ENCODE assay signal across 8 mouse cellular contexts in genomic region chr3:95891211-95892065, GRCm38 (mm10). TPM values are rescaled to one million over a fixed set of nuclear protein-coding genes. Genes with fewer than 3 reads are reported as not detected.
DNase-seq lines count a peak whose midpoint lies in the region; ATAC-seq and TF ChIP-seq lines count a peak whose summit lies in the region.

Gene BC028528, minus strand, starts transcription at chr3:95892005.

- peak within 1 kb of the TSS; percentile 80 for H3K27ac ChIP-seq in gastrocnemius, adult 2 months
- H3K27ac ChIP-seq in bone marrow, adult 2 months (ENCODE audit: control insufficient read depth, insufficient read depth, low read depth, low read length, poor library complexity), result peak within 1 kb of the TSS; percentile 80
- peak within 1 kb of the TSS; percentile 88 for H3K27ac ChIP-seq in heart, adult 2 months
- H3K27ac ChIP-seq in kidney, postnatal 0 days, result peak within 1 kb of the TSS; percentile 88
- peak within 1 kb of the TSS; percentile 82 for H3K27ac ChIP-seq in macrophage
- peak within 1 kb of the TSS; percentile 86 for H3K27ac ChIP-seq in stomach, embryonic 15.5 days

- no peaks in the 10 kb centered on the region for H3K9me3 ChIP-seq in kidney, postnatal 0 days (replicated peaks; ENCODE audit: low read length)
- no peaks in the 10 kb centered on the region for H3K9me3 ChIP-seq in stomach, embryonic 15.5 days

- peak within 1 kb of the TSS; percentile 55 for H3K9ac ChIP-seq in heart, adult 2 months (ENCODE audit: low read depth, low read length)
- peak within 1 kb of the TSS; percentile 52 for H3K9ac ChIP-seq in kidney, postnatal 0 days (ENCODE audit: low read depth, low read length)
- H3K9ac ChIP-seq in stomach, embryonic 15.5 days, result peak within 1 kb of the TSS; percentile 14; the same call in 1 of the 2 replicates

- 0 out of 2 replicates have a peak, but pooled peaks have one; percentile 13 for TF ChIP-seq EP300 in heart, adult 2 months (IDR thresholded peaks at IDR 0.05; ENCODE audit: insufficient read depth, low read depth, low read length)

- no peak for TF ChIP-seq CTCF in gastrocnemius, adult 2 months (IDR thresholded peaks at IDR 0.05)
- TF ChIP-seq CTCF in bone marrow, adult 2 months (IDR thresholded peaks at IDR 0.05; ENCODE audit: control insufficient read depth, insufficient read depth, low read length), result no peak
- no peak for TF ChIP-seq CTCF in heart, adult 2 months (IDR thresholded peaks at IDR 0.05)
- no peak for TF ChIP-seq CTCF in kidney, postnatal 0 days (IDR thresholded peaks at IDR 0.05; ENCODE audit: low read depth)

- H3K4me2 ChIP-seq in kidney, postnatal 0 days (ENCODE audit: low read length), result peak within 1 kb of the TSS; percentile 54
- H3K4me2 ChIP-seq in stomach, embryonic 15.5 days, result peak within 1 kb of the TSS; percentile 50

- no peak for ATAC-seq in kidney, postnatal 0 days (replicated peaks; ENCODE audit: low FRiP score, low read depth)
- no peak for ATAC-seq in stomach, embryonic 15.5 days (ENCODE audit: insufficient read depth, low FRiP score, low read depth)

- intact Hi-C loops in gastrocnemius, adult 2 months (cut with DNase I), result no loop called here
- intact Hi-C loops in heart, adult 2 months (cut with DNase I), result loop anchor here (2.0 to 5.0 kb wide), 3 partner anchors 61 to 331 kb away; partner anchors contain the start of genes Hist2h2ac and Hist2h2be

- WGBS in bone marrow, adult 2 months, result 8% methylated on average over 12 of the region's 12 CpGs
- 23% methylated on average over 12 of the region's 12 CpGs for WGBS in heart, adult 2 months
- WGBS in kidney, postnatal 0 days, result 17% methylated on average over 12 of the region's 12 CpGs
- WGBS in macrophage (ENCODE audit: missing documents), result 9% methylated on average over 12 of the region's 12 CpGs
- WGBS in stomach, embryonic 15.5 days, result 17% methylated on average over 12 of the region's 12 CpGs

- no peaks in the 10 kb centered on the region for H3K36me3 ChIP-seq in heart, adult 2 months (ENCODE audit: control insufficient read depth, insufficient read depth, low read length)
- H3K36me3 ChIP-seq in kidney, postnatal 0 days (ENCODE audit: insufficient read depth, low read length), result 0 out of 2 replicates have a peak, but pooled peaks cover 3% of the 10 kb centered on the region
- H3K36me3 ChIP-seq in macrophage (ENCODE audit: inconsistent target), result peaks cover 10% of the 10 kb centered on the region
- H3K36me3 ChIP-seq in stomach, embryonic 15.5 days, result no peaks in the 10 kb centered on the region

- H3K4me1 ChIP-seq in bone marrow, adult 2 months (ENCODE audit: control insufficient read depth, insufficient read depth, low read length), result peaks cover 6% of the 10 kb centered on the region
- H3K4me1 ChIP-seq in heart, adult 2 months (ENCODE audit: control insufficient read depth, insufficient read depth, low read length), result peaks cover 15% of the 10 kb centered on the region
- H3K4me1 ChIP-seq in kidney, postnatal 0 days (replicated peaks; ENCODE audit: insufficient read depth, low read length), result peaks cover 22% of the 10 kb centered on the region
- peaks cover 22% of the 10 kb centered on the region for H3K4me1 ChIP-seq in stomach, embryonic 15.5 days

- H3K27me3 ChIP-seq in heart, adult 2 months (ENCODE audit: control insufficient read depth, insufficient read depth, low read length), result no peaks in the 10 kb centered on the region
- H3K27me3 ChIP-seq in kidney, postnatal 0 days (ENCODE audit: insufficient read depth, low read length), result no peaks in the 10 kb centered on the region
- H3K27me3 ChIP-seq in stomach, embryonic 15.5 days (replicated peaks), result no peaks in the 10 kb centered on the region

- 0 out of 2 replicates have a peak, but pooled peaks cover 2% of the 10 kb centered on the region for H3K79me2 ChIP-seq in heart, adult 2 months (replicated peaks; ENCODE audit: control insufficient read depth, insufficient read depth, low read length)
- H3K79me2 ChIP-seq in macrophage (ENCODE audit: inconsistent target), result peaks cover 43% of the 10 kb centered on the region

- no peak for TF ChIP-seq POLR2A in bone marrow, adult 2 months (IDR thresholded peaks at IDR 0.05; ENCODE audit: borderline replicate concordance, control insufficient read depth, low read depth, low read length)
- peak; percentile 80 for TF ChIP-seq POLR2A in heart, adult 2 months (IDR thresholded peaks at IDR 0.05; ENCODE audit: insufficient read depth, low read depth, low read length)

- DNase-seq in gastrocnemius, adult 2 months, result no peak
- DNase-seq in gastrocnemius, postnatal 25 days, result no peak
- peak; percentile 60 to 73 for DNase-seq in heart, adult 2 months
- peak; percentile 88 for DNase-seq in kidney, postnatal 0 days (ENCODE audit: low spot score)
- DNase-seq in cerebellum, adult 9-11 months, result no peak

- peak within 1 kb of the TSS; percentile 50 for H3K4me3 ChIP-seq in gastrocnemius, adult 2 months
- peak within 1 kb of the TSS; percentile 49 for H3K4me3 ChIP-seq in bone marrow, adult 2 months (replicated peaks; ENCODE audit: control insufficient read depth, low read depth, low read length)
- H3K4me3 ChIP-seq in heart, adult 2 months, result peak within 1 kb of the TSS; percentile 48
- H3K4me3 ChIP-seq in kidney, postnatal 0 days (replicated peaks; ENCODE audit: low read depth, low read length), result peak within 1 kb of the TSS; percentile 28
- H3K4me3 ChIP-seq in macrophage (ENCODE audit: inconsistent target), result peak within 1 kb of the TSS; percentile 52
- H3K4me3 ChIP-seq in stomach, embryonic 15.5 days (replicated peaks), result peak within 1 kb of the TSS; percentile 35

RNA-seq across cellular contexts. Expression of gene BC028528, which starts in this region (rescaled TPM):
- total RNA-seq in gastrocnemius, adult 2 months (2021), result 1 to 10 TPM; 1.4 to 2.1 TPM
- total RNA-seq in gastrocnemius, postnatal 25 days (2021), result 1 to 10 TPM; 2.8 to 3.7 TPM
- 4.6 and 18.9 TPM in 2 replicates for polyA plus RNA-seq in bone marrow, adult 2 months (2011; ENCODE audit: insufficient read depth, insufficient read length, low replicate concordance, missing spikeins)
- 1 to 10 TPM; 8.5 to 9.0 TPM for total RNA-seq in heart, adult 2 months (2021)
- polyA plus RNA-seq in heart, adult 2 months (2012; rRNA removed), result 14.5 and 29.8 TPM in 2 replicates
- 24.0 and 27.1 TPM in 2 replicates for polyA plus RNA-seq in kidney, postnatal 0 days (2015; fragmentation: Nextera tagmentation; extraction: Ambion mirVana)
- total RNA-seq in macrophage (2018; cell fraction: chromatin; rRNA removed), result 100 to 1,000 TPM in 2 of 26 experiments, 10 to 100 TPM in 20, 1 to 10 TPM in 4; 7.0 to 117 (median 35.0) TPM
- 100 to 1,000 TPM in 8 of 26 experiments, 10 to 100 TPM in 18; 53.3 to 117 (median 81.4) TPM for total RNA-seq in macrophage (2018; cell fraction: cytosol; rRNA removed)
- 10 to 100 TPM; 11.3 to 86.8 (median 43.9) TPM for total RNA-seq in macrophage (2018; cell fraction: nucleus; rRNA removed)
- 76.4 to 139 TPM (median 117 TPM) in 3 replicates for polyA plus RNA-seq in macrophage (2018)
- 25.2 and 26.7 TPM in 2 replicates for polyA plus RNA-seq in stomach, embryonic 15.5 days (2015; fragmentation: Nextera tagmentation; extraction: Ambion mirVana)

Comparison
In these comparisons a context has a peak if more than half of its experiments do, and no peak if none do; other contexts are left out.
1. DNase-seq: peak in heart, adult 2 months (2 of 2) and kidney, postnatal 0 days (single experiment); none in gastrocnemius, adult 2 months (single experiment), gastrocnemius, postnatal 25 days (single experiment) and cerebellum, adult 9-11 months (single experiment).
2. Peak in every context shown above with its lines, with median percentiles within 50 percentile points of each other: H3K27ac ChIP-seq, H3K4me3 ChIP-seq and H3K9ac ChIP-seq.